Mouse (Mus musculus) kidney, postnatal 0 days (tissue): ENCODE measurements around the gene Rprd2. TPM values are rescaled to one million over a fixed set of nuclear protein-coding genes. Genes with fewer than 3 reads are reported as not detected.
"Not testable (repeated sequence)": the region's sequence is repeated elsewhere in the genome, so short reads cannot be mapped to it uniquely, and the experiment has no call there.

Experiments used
- ATAC-seq: fragments of 200-750 bp; cut with Nextera tagmentation; replicated peaks from 2 replicates; pipeline ENCODE4 v1.8.0; 2017; ENCODE audit warnings: low read depth, moderate number of reproducible peaks, moderate TSS enrichment, moderate library complexity; ENCODE audit not compliant: low FRiP score
- DNase-seq: peaks from one replicate; pipeline ENCODE4 v3.0.0-alpha.2; 2016; ENCODE audit warnings: low spot score
- H3K27ac ChIP-seq: fragments of 300-500 bp; sonication (generic); 2 replicates; pipeline ENCODE4 v1.5.1; 2014; ENCODE audit warnings: mild to moderate bottlenecking
- H3K27me3 ChIP-seq: fragments of 300-500 bp; sonication (generic); 2 replicates; pipeline ENCODE4 v1.6.1; 2014; ENCODE audit warnings: low read length, mixed read lengths; ENCODE audit not compliant: insufficient read depth
- H3K36me3 ChIP-seq: fragments of 300-500 bp; sonication (generic); 2 replicates; pipeline ENCODE4 v1.6.1; 2014; ENCODE audit warnings: low read length, mixed read lengths; ENCODE audit not compliant: insufficient read depth
- H3K4me1 ChIP-seq: fragments of 300-500 bp; sonication (generic); replicated peaks from 2 replicates; pipeline ENCODE4 v1.6.1; 2014; ENCODE audit warnings: antibody characterized with exemption, low read length, mixed read lengths; ENCODE audit not compliant: insufficient read depth
- H3K4me2 ChIP-seq: fragments of 300-500 bp; sonication (generic); 2 replicates; pipeline ENCODE4 v1.6.1; 2014; ENCODE audit warnings: mild to moderate bottlenecking, low read length, moderate library complexity, mixed read lengths
- H3K4me3 ChIP-seq: fragments of 300-500 bp; sonication (generic); replicated peaks from 2 replicates; pipeline ENCODE4 v1.5.1; 2014; ENCODE audit warnings: low read depth, low read length
- H3K9ac ChIP-seq: fragments of 300-500 bp; sonication (generic); 2 replicates; pipeline ENCODE4 v1.6.1; 2014; ENCODE audit warnings: low read depth, low read length
- H3K9me3 ChIP-seq: fragments of 300-500 bp; sonication (generic); replicated peaks from 2 replicates; pipeline ENCODE4 v1.6.1; 2016; ENCODE audit warnings: low read length, inconsistent platforms, mixed read lengths
- CTCF ChIP-seq: IDR thresholded peaks from 2 replicates; pipeline ENCODE4 v1.5.1; 2016; ENCODE audit warnings: antibody characterized with exemption, low read depth, mild to moderate bottlenecking, moderate library complexity
- WGBS: fragments of 180-500 bp; shearing (Covaris S2); extraction: QIAGEN DNeasy Blood & Tissue Kit; methylation state at CpG from one replicate; pipeline ENCODE4 v1.1.7; 2014; 5-methylcytosine and 5-hydroxymethylcytosine counted together
- polyA plus RNA-seq: library from polyadenylated mRNA; unstranded; fragments of >200 nt; fragmentation: Nextera tagmentation; extraction: Ambion mirVana; gene quantifications from 2 replicates; pipeline ENCODE4 v1.2.1, GENCODE M21; 2015

Gene Rprd2
- polyA plus RNA-seq, 1 experiment from 2014 or later: 15.1 TPM

GRCm38 (mm10) chr3:95861796-95862195 is 43.1 kb upstream of the Rprd2 start:
- WGBS: 45% methylated on average over 2 of the region's 2 CpGs
- DNase-seq: peak; percentile 89
- no peak overlapping the region for H3K4me3 ChIP-seq
- no peaks in the 10 kb centered on the region for H3K9me3 ChIP-seq
- ATAC-seq: peak; percentile 68; the same call in 1 of the 2 replicates
- no peak overlapping the region for H3K9ac ChIP-seq
- no peak overlapping the region for H3K4me2 ChIP-seq
- no peaks in the 10 kb centered on the region for H3K27me3 ChIP-seq
- H3K36me3 ChIP-seq: 0 out of 2 replicates have a peak, but pooled peaks cover 10% of the 10 kb centered on the region
- H3K4me1 ChIP-seq: no peaks in the 10 kb centered on the region
- no peak overlapping the region for H3K27ac ChIP-seq
- TF ChIP-seq CTCF: peak; percentile 91

GRCm38 (mm10) chr3:95861216-95861615 is 42.6 kb upstream of the Rprd2 start:
- H3K4me2 ChIP-seq: no peak overlapping the region
- no peaks in the 10 kb centered on the region for H3K9me3 ChIP-seq
- no peak overlapping the region for H3K9ac ChIP-seq
- no peak overlapping the region for H3K4me3 ChIP-seq
- peak; percentile 66 for TF ChIP-seq CTCF
- no peaks in the 10 kb centered on the region for H3K4me1 ChIP-seq
- H3K27me3 ChIP-seq: no peaks in the 10 kb centered on the region
- 78% methylated on average over 10 of the region's 10 CpGs for WGBS
- 0 out of 2 replicates have a peak, but pooled peaks cover 10% of the 10 kb centered on the region for H3K36me3 ChIP-seq
- DNase-seq (peak; percentile 19), ATAC-seq (no peak)
- no peak overlapping the region for H3K27ac ChIP-seq

- DNase-seq (peak; percentile 16), ATAC-seq (no peak)
- no peak overlapping the region for H3K9ac ChIP-seq
- no peaks in the 10 kb centered on the region for H3K9me3 ChIP-seq
- no peak overlapping the region for H3K4me2 ChIP-seq
- peak; percentile 54 for TF ChIP-seq CTCF
- 0 out of 2 replicates have a peak, but pooled peaks cover under 1% of the 10 kb centered on the region for H3K36me3 ChIP-seq
- H3K4me3 ChIP-seq: no peak overlapping the region
- no peaks in the 10 kb centered on the region for H3K4me1 ChIP-seq
- 81% methylated on average over 3 of the region's 3 CpGs for WGBS
- H3K27me3 ChIP-seq: no peaks in the 10 kb centered on the region
- H3K27ac ChIP-seq: no peak overlapping the region
Measured at GRCm38 (mm10) chr3:95860323-95860722, 41.7 kb upstream of the Rprd2 start.

- not testable (repeated sequence) for H3K4me3 ChIP-seq, DNase-seq, H3K9ac ChIP-seq, H3K9me3 ChIP-seq, H3K27ac ChIP-seq, H3K4me1 ChIP-seq, H3K27me3 ChIP-seq, ATAC-seq, H3K36me3 ChIP-seq, H3K4me2 ChIP-seq
- WGBS: 71% methylated on average over 3 of the region's 3 CpGs
Measured at GRCm38 (mm10) chr3:95858278-95858677, 39.6 kb upstream of the Rprd2 start.

- ATAC-seq, DNase-seq, H3K4me1 ChIP-seq, H3K9ac ChIP-seq, H3K27me3 ChIP-seq, H3K4me2 ChIP-seq, H3K27ac ChIP-seq, H3K9me3 ChIP-seq, H3K4me3 ChIP-seq: not testable (repeated sequence)
- 82% methylated on average over 1 of the region's 1 CpGs for WGBS
- H3K36me3 ChIP-seq: peaks cover 12% of the 10 kb centered on the region
Measured at GRCm38 (mm10) chr3:95857050-95857449, 38.4 kb upstream of the Rprd2 start.

GRCm38 (mm10) chr3:95856115-95856514 is 37.5 kb upstream of the Rprd2 start:
- Histone ChIP-seq H3K4me1 (0 out of 2 replicates have a peak, but pooled peaks cover 3% of the 10 kb centered on the region), H3K4me3 (peak overlapping the region; percentile 91), H3K9me3 (no peaks in the 10 kb centered on the region), H3K4me2 (peak overlapping the region; percentile 87), H3K36me3 (peaks cover 20% of the 10 kb centered on the region), H3K27ac (peak overlapping the region; percentile 57), H3K27me3 (no peaks in the 10 kb centered on the region), H3K9ac (peak overlapping the region; percentile 92)
- DNase-seq: peak; percentile 49
- ATAC-seq: no peak
- WGBS: 23% methylated on average over 7 of the region's 7 CpGs
- no peak for TF ChIP-seq CTCF
